Mouse (Mus musculus): ENCODE results near the gene Dmd. TPM values are rescaled to one million over a fixed set of nuclear protein-coding genes. Genes with fewer than 3 reads are reported as not detected.

The Dmd gene
- polyA plus RNA-seq, 1 experiment from 2014 or later = 9.4 TPM

GRCm38 (mm10) chrX:84442996-84443395 is 1494.3 kb downstream of the Dmd start:
- Histone ChIP-seq H3K27me3 (ENCODE audit: insufficient read depth, low read length) (no peaks in the 10 kb centered on the region), H3K9ac (replicated peaks) (no peak overlapping the region), H3K4me1 (ENCODE audit: insufficient read depth) (no peaks in the 10 kb centered on the region), H3K27ac (ENCODE audit: low read depth) (no peak overlapping the region), H3K4me3 (ENCODE audit: low read depth, low read length) (no peak overlapping the region), H3K36me3 (replicated peaks; ENCODE audit: insufficient read depth, low read length) (no peaks in the 10 kb centered on the region), H3K4me2 (ENCODE audit: low read depth, low read length) (no peak overlapping the region), H3K9me3 (ENCODE audit: low read length) (no peaks in the 10 kb centered on the region)
- TF ChIP-seq EP300 (IDR thresholded peaks at IDR 0.05; ENCODE audit: low read depth) (no peak), CTCF (IDR thresholded peaks at IDR 0.05; ENCODE audit: low read depth) (no peak)
- DNase-seq (no peak), ATAC-seq (no peak)
- WGBS (ENCODE audit: insufficient replicate concordance) = 57% methylated on average over 3 of the region's 3 CpGs

GRCm38 (mm10) chrX:84443985-84444384 is 1495.3 kb downstream of the Dmd start:
- no peaks in the 10 kb centered on the region for H3K9me3 ChIP-seq (ENCODE audit: low read length)
- 54% methylated on average over 3 of the region's 3 CpGs for WGBS (ENCODE audit: insufficient replicate concordance)
- TF ChIP-seq EP300 (IDR thresholded peaks at IDR 0.05; ENCODE audit: low read depth) = no peak
- no peak for TF ChIP-seq CTCF (IDR thresholded peaks at IDR 0.05; ENCODE audit: low read depth)
- no peaks in the 10 kb centered on the region for H3K27me3 ChIP-seq (ENCODE audit: insufficient read depth, low read length)
- no peaks in the 10 kb centered on the region for H3K4me1 ChIP-seq (ENCODE audit: insufficient read depth)
- no peak overlapping the region for H3K4me2 ChIP-seq (ENCODE audit: low read depth, low read length)
- ATAC-seq (no peak), DNase-seq (no peak)
- H3K36me3 ChIP-seq (replicated peaks; ENCODE audit: insufficient read depth, low read length) = no peaks in the 10 kb centered on the region
- no peak overlapping the region for H3K4me3 ChIP-seq (ENCODE audit: low read depth, low read length)
- no peak overlapping the region for H3K27ac ChIP-seq (ENCODE audit: low read depth)
- no peak overlapping the region for H3K9ac ChIP-seq (replicated peaks)

GRCm38 (mm10) chrX:84444638-84445037 is 1496.0 kb downstream of the Dmd start:
- Histone ChIP-seq H3K9me3 (ENCODE audit: low read length) (no peaks in the 10 kb centered on the region), H3K27ac (ENCODE audit: low read depth) (no peak overlapping the region), H3K4me3 (ENCODE audit: low read depth, low read length) (no peak overlapping the region), H3K9ac (replicated peaks) (no peak overlapping the region), H3K27me3 (ENCODE audit: insufficient read depth, low read length) (no peaks in the 10 kb centered on the region), H3K36me3 (replicated peaks; ENCODE audit: insufficient read depth, low read length) (no peaks in the 10 kb centered on the region), H3K4me2 (ENCODE audit: low read depth, low read length) (no peak overlapping the region), H3K4me1 (ENCODE audit: insufficient read depth) (no peaks in the 10 kb centered on the region)
- ATAC-seq (no peak), DNase-seq (no peak)
- no peak for TF ChIP-seq CTCF (IDR thresholded peaks at IDR 0.05; ENCODE audit: low read depth)
- no peak for TF ChIP-seq EP300 (IDR thresholded peaks at IDR 0.05; ENCODE audit: low read depth)

DNA sequence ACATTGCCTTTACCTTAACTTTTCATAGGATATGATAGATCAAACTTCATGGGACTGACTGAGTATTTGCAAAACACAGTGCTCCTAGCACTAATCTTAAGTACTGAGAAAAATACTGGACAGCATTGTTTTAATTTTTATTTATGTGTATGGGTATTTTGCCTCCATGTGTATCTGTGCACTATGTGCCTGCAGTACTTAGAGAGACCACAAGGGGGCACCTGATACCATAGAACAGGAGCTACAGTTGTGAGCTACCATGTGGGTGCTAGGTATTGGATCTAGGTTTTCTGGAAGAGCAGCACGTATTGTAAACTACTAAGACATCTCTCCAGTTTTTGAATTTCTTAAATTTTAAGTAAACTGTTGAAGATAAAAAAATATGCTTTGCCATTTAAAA is 1505.8 kb downstream of the Dmd start:
- H3K36me3 ChIP-seq (replicated peaks; ENCODE audit: insufficient read depth, low read length) = no peaks in the 10 kb centered on the region
- H3K27ac ChIP-seq (ENCODE audit: low read depth) = no peak overlapping the region
- H3K9me3 ChIP-seq (ENCODE audit: low read length) = no peaks in the 10 kb centered on the region
- WGBS (ENCODE audit: insufficient replicate concordance) = 78% methylated on average over 1 of the region's 1 CpGs
- no peak for TF ChIP-seq EP300 (IDR thresholded peaks at IDR 0.05; ENCODE audit: low read depth)
- peak; percentile 71 for TF ChIP-seq CTCF (IDR thresholded peaks at IDR 0.05; ENCODE audit: low read depth)
- DNase-seq (peak; percentile 19), ATAC-seq (no peak)
- no peak overlapping the region for H3K4me2 ChIP-seq (ENCODE audit: low read depth, low read length)
- no peaks in the 10 kb centered on the region for H3K4me1 ChIP-seq (ENCODE audit: insufficient read depth)
- H3K27me3 ChIP-seq (ENCODE audit: insufficient read depth, low read length) = no peaks in the 10 kb centered on the region
- no peak overlapping the region for H3K9ac ChIP-seq (replicated peaks)
- H3K4me3 ChIP-seq (ENCODE audit: low read depth, low read length) = no peak overlapping the region

- Histone ChIP-seq H3K27ac (ENCODE audit: low read depth) (no peak overlapping the region), H3K9ac (replicated peaks) (no peak overlapping the region), H3K4me3 (ENCODE audit: low read depth, low read length) (no peak overlapping the region), H3K4me2 (ENCODE audit: low read depth, low read length) (no peak overlapping the region), H3K9me3 (ENCODE audit: low read length) (no peaks in the 10 kb centered on the region), H3K4me1 (ENCODE audit: insufficient read depth) (no peaks in the 10 kb centered on the region), H3K36me3 (replicated peaks; ENCODE audit: insufficient read depth, low read length) (no peaks in the 10 kb centered on the region), H3K27me3 (ENCODE audit: insufficient read depth, low read length) (no peaks in the 10 kb centered on the region)
- 66% methylated on average over 3 of the region's 3 CpGs for WGBS (ENCODE audit: insufficient replicate concordance)
- ATAC-seq (no peak), DNase-seq (no peak)
- TF ChIP-seq CTCF (IDR thresholded peaks at IDR 0.05; ENCODE audit: low read depth) (no peak), EP300 (IDR thresholded peaks at IDR 0.05; ENCODE audit: low read depth) (no peak)
Observed at GRCm38 (mm10) chrX:84514650-84515366, 1566.1 kb downstream of the Dmd start.

GRCm38 (mm10) chrX:84551995-84552394 is 1603.3 kb downstream of the Dmd start:
- H3K4me3 ChIP-seq (ENCODE audit: low read depth, low read length) = no peak overlapping the region
- H3K27ac ChIP-seq (ENCODE audit: low read depth) = no peak overlapping the region
- H3K27me3 ChIP-seq (ENCODE audit: insufficient read depth, low read length) = no peaks in the 10 kb centered on the region
- H3K9me3 ChIP-seq (ENCODE audit: low read length) = no peaks in the 10 kb centered on the region
- WGBS (ENCODE audit: insufficient replicate concordance) = 59% methylated on average over 1 of the region's 1 CpGs
- DNase-seq (no peak), ATAC-seq (no peak)
- no peak overlapping the region for H3K9ac ChIP-seq (replicated peaks)
- H3K4me2 ChIP-seq (ENCODE audit: low read depth, low read length) = no peak overlapping the region
- TF ChIP-seq CTCF (IDR thresholded peaks at IDR 0.05; ENCODE audit: low read depth) (no peak), EP300 (IDR thresholded peaks at IDR 0.05; ENCODE audit: low read depth) (no peak)
- no peaks in the 10 kb centered on the region for H3K4me1 ChIP-seq (ENCODE audit: insufficient read depth)
- no peaks in the 10 kb centered on the region for H3K36me3 ChIP-seq (replicated peaks; ENCODE audit: insufficient read depth, low read length)
